Mouse (Mus musculus) gastrocnemius, postnatal 14 days (tissue): ENCODE measurements at regions not wholly inside any gene's neighbourhood (a gene's known extent, or its start where the extent isn't known, plus 50 kb on each side); places are given as distances from the start of the nearest gene placed in this dataset.
A peak's percentile ranks its signal among the peaks of the same experiment; 100 is the strongest.

Experiments used
- DNase-seq: peaks from one replicate; pipeline ENCODE4 v3.0.0; 2021; ENCODE audit warnings: mixed read lengths
- intact Hi-C: fragments of 180-260 bp; cut with DNase I; formaldehyde crosslinking; loops from one replicate; pipeline ENCODE4 v1.15.1; 2025; ENCODE audit warnings: low total_unique reads

DNA sequence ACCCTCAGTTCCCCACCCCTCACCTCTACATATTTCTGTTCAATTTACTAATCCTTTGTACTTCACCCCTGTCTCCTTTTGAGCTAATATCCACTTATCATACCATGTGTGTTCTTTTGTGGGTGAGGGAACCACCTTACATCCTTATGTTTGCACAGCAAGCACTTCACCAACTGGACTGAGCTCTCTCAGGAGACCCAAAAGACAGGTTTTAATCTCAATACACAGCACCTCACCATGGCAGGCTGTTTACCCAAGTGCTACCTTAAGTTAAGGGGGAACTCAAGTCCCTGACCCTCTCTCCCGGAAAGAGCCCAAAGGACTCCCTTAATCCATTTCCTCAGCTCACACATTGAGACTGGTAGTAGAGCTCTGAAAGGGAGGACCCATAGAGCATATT is 62.3 kb upstream of the Agr3 start:
- intact Hi-C loops: no loop called here
- DNase-seq: no peak

DNA sequence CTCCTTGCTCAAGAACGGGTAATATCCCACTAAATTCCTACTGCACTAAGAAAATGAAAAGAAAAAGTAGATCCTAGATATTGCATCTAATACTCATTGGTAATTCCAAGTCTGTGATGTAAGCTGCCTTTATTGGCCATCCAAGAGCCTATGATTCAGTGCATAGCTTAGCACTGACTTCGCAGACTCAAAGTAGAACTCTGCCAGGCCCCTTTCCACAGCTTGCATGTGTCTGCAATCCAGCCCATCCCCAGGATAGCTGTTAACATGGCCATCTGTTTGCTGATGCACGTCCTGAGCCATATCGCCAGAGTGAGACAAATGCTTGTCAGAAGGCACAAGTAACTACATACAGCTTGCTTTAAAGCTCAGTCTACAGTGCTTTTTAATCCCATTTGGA is 72.3 kb upstream of the Agr3 start:
- intact Hi-C loops: no loop called here

DNA sequence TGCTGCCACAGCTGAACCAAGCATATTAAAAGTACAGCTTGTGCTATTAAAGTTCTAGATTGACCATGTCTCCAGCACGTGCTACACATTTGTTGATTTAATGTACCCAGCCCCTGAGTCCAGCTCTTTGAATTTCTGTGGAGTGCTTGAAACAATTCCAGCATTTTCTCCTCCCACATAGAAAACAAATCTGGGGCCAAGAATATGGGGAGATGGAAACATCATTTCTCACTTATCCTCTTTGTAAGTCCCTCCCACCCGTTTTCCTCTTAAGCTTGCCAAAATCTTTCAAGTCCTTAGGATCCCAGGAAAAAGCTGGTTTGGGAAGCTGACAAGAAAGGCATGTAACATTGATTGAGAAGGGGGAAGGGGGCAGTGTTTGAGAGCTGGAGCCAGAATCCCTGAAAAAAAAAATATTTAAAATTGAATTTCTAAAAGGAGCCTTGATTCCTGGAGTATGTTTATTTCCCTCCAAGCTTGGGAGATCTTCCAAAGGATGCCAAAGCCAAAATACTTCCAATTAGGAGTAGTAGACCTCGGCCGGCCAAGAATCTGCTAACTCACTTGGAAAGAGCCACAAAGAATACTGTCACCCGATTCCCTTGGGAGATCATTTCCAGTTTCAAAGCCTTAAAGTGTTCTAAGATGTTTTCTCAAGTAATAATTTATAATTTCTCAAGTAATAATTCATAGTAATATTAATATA is 78.4 kb upstream of the Agr3 start:
- intact Hi-C loops: no loop called here
- peak; percentile 28 for DNase-seq

More for the DNA sequence above, 72.3 kb upstream of the Agr3 start:
- DNase-seq: peak; percentile 45

DNA sequence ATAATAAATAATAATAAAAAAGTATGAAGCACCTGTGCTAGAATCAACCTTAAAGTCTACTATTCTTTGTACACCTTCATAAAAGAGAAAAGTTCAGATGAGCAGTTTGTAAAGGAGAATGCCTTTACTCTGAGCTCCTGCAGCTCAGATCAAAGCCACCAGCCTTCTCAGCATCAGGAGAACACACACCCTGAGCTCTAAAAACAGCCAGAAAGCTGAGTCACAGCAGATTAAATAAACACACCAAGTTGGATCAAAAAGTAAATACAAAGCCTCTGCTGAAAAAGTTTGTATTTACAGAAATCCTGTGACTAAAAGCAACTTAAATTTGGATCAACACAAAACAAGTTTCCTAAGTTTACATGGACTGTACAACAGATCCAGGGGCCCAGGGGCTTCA is 88.5 kb upstream of the Agr3 start:
- intact Hi-C loops: loop anchor here (10.0 kb wide), 1 partner anchor 302 kb away; the partner anchor contains the start of gene Ahr
- DNase-seq: no peak

DNA sequence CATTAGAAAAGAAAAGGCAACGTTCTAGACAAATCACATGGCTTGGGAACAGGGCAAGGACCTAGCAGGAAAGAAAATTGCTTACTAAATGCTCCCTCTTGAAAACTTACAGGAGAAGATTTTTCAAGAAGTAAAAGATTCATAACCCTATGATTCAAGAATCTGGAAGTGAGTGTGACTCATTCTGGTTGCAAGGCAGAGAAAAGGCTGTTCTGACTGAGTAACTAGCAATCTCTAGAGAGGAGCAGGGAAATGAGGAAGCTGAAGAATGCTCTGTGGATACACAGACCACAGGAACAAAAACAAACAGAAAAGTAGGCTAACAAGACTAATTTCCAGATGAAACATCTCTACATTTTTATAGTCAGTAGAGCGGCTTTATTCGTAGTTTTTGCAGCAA is 92.1 kb upstream of the Agr3 start:
- no peak for DNase-seq
- intact Hi-C loops: loop anchor here (5.0 to 10.0 kb wide), 2 partner anchors 298 to 526 kb away; partner anchors contain the start of gene Ahr

DNA sequence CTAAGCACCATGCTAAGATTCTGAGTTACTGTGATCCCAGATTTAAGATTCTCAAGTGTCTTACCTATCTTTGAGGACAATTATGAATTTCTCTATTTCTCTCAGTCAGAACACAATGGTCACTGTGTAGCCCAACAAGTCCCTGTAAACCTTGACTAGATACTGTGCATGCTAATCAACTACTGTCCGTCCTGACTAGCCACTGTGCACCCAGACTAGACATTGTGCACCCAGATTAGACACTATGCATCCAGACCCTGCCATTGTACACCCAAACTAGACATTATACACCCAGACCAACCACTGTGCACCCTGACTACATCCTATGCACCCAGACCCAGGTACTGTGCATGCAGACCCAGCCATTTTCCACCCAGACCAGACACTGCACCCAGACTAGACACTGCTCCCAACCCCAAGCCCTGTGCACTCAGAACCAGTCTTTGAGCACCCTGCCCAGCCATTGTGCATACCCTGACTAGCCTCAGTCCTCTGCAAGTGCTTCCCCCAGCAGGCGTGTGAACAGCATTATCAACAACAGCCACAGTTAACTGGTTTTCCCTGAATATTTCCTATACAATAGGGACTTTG is 93.4 kb upstream of the Agr3 start:
- no peak for DNase-seq
- intact Hi-C loops: loop anchor here (5.0 to 10.0 kb wide), 2 partner anchors 297 to 525 kb away; partner anchors contain the start of gene Ahr

DNA sequence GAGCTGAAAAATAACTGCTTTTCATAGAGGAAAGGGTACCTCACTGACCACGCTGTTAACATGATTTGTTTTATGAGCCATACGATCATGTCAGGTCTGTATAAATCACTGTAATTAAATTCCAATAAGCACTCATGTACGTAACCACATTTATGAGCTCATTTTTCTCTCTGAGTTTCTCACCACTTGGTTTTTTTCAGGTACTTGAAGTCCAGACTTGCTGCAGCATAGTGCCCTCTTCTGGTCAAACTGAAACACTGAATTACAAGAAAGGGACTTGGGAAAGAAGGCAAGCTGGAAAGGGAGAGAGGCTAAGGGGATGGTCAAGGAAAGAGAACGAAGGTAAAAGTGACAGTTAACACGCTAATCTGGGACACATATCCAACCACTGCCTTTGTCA is 94.2 kb upstream of the Agr3 start:
- intact Hi-C loops: loop anchor here (5.0 to 10.0 kb wide), 2 partner anchors 296 to 524 kb away; partner anchors contain the start of gene Ahr
- DNase-seq: no peak

DNA sequence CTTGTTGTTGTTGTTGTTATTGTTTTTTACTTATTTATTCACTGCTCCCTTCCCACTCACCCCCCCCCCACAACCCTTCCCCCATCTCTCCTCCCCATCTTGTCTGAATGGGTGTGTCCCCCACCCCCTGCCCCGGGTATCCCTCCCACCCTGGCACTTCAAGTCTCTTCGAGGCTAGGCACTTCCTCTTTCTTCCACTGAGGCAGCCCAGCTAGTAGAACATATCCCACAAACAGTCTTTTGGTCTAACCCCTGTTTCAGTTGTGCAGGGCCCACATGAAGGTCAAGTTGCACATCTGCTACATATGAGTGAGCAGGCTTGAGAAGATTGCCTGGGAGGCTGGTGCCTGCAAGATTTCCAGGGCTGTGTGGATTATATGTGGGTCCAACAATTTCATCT is 97.6 kb upstream of the Agr3 start:
- intact Hi-C loops: no loop called here
- DNase-seq: no peak

DNA sequence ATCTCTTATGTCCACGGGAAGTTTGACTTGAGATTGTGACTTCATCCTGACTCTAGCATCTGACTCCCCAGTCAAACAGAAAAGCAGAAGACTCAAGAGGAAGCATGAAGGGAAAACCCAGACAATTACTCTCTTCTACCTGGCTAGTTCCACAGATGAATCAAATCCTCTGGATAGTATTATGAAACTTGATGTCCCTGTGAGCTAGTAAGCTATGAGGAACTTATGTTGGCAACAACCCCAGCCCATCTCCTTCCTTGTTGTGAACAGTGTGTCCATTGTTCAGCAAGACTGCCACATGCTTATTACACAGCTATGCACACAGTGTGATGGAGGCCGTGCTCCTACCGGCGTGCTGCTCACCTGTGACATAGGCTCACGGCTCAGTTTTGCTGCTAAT is 98.4 kb upstream of the Agr3 start:
- DNase-seq: no peak
- intact Hi-C loops: no loop called here

DNA sequence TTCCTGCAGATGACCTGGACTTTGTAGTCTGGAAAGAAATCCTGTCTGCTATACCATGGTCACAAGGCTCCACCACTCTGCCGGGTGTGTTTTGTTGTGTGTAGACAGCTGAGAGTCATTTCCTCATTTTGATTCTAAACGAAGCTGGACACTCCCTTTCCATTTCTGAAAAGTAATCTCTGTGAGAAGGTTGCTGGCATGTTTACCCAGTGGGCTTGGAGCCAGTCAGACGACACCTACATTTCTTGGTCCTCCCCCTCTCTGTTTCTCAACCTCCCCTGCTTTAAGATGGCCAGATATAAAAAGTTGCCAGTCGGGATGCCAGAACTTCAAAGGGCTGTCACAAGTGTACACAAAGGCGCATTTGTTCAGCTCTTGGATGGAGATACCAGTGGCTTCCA is 100.8 kb upstream of the Agr3 start:
- intact Hi-C loops: no loop called here
- no peak for DNase-seq

DNA sequence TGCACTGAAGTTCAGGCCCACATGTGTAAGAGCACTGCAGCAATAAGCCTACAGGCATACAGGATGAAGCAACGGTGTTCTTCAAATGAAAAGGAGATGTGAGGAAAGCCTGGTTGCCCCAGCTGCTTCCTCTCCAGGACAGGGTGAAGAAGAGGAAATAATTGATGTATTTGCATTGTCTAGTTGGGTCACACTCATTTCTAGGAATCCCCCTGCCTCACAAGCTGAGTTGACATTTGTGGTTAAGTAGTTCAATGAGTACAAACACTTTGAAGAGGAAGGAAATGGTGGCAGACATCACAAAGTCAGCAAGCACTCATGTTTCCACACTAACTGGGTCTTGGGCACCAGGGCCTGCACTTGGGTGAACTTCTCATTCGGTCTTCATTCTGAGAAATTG is 126.2 kb upstream of the Agr3 start:
- intact Hi-C loops: no loop called here
- DNase-seq: no peak

DNA sequence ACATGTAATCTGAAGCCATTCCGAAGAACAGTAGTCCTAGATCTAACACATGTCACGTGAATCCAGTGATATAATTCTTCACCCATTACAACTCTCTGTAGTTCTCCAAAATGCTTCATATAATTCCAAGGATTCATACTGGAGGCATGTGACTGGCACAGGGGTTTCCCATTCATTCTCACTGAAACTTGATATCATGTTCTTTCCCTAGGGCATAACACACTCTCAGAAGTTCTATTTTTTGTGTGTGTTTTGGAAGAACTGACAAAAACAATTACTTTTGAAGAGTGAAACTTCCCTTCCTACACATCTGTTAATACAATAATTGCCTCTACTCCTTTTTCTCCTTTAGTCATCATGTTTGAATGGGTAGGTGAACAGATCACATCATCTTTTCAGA is 150.0 kb upstream of the Agr3 start:
- no peak for DNase-seq
- intact Hi-C loops: no loop called here

DNA sequence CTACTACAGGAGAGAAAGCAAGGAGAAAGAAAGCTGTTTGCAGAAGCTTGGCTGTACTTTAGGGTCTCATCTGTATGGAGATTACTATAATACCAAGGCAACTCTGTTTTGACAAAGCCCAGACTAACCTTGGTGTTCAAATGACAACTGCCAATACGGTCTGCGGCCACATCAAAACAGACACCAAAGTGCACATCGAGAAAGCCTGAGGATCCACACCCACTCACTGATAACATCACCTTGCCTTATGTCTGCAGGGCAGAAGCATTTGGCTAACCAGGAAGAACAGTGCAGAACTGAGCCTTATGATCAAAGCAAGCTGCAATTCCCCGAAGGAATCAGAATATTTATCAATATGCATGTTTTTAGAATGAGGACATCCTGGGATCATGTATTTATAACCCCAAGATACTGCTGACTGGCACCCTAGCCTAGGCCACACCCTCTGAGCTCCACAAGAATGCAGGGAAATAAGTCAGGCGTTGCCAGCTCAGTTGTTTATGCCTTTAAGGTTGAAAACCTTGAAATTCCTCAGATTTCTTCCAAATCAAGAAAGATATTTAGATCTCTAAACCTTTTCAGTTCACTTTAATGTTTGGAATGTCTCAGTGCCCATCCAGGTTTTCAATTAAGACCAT is 154.9 kb upstream of the Agr3 start:
- DNase-seq: no peak
- intact Hi-C loops: no loop called here

DNA sequence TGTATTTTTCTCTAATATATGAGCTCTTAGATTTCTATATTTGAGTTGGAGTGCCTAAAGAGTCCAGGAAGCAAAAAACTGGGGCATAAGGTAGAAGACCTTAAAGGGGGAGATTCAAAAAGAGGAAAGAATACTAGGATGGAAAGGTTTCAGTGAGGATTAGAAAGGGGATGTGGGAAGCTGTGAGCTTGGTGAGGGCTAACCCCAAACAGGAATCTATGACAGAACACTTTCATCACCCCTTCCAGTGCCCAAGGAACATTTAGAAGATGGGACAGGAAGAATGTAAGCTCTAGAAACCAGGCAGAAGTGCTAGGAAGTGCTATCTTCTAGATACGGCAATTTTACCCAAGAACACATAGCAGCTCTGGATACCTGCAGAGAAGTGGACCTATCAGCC is 166.5 kb upstream of the Agr3 start:
- DNase-seq: no peak
- intact Hi-C loops: no loop called here

DNA sequence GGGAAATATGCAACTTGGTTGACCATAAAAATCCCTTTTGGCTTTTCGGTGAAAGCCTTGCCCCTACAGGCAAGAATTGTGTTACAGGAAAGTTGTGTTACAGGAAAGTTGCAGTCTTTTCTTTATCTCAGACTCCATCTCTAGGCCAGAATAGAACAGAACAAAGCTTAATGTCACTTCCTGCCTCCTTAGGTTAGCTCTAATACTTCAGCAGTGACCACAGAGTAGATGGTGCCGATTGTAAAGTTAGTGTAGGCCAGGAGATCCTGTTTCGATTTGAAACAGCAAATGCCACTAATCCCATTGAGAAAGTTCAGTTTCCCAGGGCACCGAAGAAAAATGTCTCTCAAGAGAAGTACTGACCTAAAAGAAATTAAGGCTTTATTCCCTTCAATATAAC is 170.3 kb upstream of the Agr3 start:
- intact Hi-C loops: no loop called here
- no peak for DNase-seq

DNA sequence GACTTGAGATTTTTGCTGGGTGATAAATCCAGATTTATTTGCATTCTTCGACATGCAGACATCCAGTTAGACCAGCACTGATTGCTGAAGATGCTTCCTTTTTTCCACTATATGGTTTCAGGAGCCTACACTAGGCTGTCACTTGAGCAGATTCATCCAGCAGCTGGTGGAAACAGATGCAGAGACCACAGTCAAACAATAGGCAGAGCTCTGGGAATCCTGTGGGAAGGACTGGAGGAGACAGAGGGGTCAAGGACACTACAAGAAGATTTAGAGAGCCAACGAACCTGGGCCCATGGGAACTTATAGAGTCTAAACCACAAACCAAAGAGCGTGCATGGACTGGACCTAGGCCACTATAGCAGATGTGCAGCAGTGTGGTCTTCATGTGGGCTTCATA is 177.4 kb upstream of the Agr3 start:
- no peak for DNase-seq
- intact Hi-C loops: no loop called here

DNA sequence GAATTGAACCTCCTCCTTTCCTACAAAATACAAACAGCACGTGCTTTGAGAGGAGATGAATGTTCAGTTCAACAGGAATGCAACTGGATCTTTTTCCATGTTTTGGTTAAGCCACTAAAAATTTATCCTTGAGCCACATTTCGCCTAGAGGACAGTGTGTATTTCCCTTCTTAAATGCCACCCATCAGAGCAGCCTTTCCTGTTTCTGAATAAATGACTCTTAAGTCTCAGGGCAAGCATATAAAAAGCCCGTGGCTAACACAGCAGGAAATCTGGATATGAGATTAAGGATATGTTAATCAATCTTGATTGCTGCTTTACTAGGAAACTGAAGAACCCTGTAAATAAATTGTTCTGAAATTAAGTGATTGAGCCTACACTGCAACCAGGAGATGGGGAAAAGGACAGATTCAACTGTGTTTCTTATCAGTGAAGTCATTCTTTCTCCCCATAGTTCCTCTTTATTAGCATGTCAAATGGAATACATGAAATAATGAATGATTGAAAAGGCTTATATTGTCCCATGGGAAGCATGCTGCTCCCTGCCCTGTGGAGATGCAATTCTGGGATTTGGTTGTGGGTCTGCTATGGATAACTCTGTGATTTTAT is 178.6 kb upstream of the Agr3 start:
- DNase-seq: no peak
- intact Hi-C loops: no loop called here

DNA sequence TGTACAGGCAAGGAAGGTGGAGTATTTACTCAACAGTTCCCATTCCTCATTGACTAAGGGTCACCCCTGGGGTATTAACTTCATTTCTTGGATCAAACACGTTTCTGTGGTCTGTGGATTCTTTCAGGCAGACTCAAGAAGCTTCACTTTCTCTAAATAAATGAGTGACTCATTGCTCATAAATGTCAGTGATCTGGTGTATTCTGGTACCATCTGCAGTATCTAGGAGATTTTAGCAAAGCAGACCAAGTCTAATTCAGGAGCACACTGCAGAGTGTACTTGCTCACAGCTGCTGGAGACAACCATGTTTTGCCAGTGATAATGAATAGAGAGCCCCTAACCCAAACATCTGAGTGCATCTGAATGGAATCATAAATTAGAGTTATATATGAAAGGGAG is 182.7 kb upstream of the Agr3 start:
- intact Hi-C loops: no loop called here
- DNase-seq: no peak

DNA sequence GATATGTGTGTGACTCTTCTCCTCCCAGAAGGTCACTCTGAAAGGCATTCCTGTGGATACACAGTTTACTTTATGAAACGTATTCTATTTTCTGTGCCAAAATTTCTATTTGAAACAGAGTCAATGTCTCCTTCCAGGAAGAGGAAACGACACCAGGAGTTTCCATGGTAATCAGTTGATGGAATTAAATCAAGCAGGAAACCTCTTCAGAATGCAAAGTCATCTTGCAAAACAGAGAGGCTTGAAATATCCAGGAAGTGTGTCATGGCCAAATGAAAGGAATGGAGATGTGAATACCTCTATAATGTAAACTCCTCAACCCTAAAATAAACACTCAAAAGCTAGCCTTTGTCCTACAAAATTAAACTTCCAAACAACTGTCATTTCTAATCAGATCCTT is 189.0 kb upstream of the Agr3 start:
- DNase-seq: no peak
- intact Hi-C loops: no loop called here

DNA sequence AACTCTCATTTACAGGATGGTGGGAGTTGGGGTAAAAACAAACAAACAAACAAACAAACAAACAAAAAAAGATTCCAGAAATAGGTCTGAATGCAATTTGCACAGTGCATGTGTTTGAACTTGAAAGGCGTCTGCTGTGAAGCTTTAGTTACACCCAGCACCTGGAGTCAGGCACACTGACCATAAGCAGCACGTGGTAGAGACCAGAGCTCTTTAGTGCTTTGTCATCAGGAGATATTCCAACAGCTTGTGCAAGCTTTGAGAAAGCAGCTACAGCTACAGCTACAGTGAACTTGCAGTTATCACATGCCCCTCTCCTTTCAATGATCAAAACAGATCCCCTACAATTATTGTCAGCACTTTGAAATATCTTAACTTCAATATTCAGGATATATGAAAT is 190.4 kb upstream of the Agr3 start:
- intact Hi-C loops: no loop called here
- no peak for DNase-seq

DNA sequence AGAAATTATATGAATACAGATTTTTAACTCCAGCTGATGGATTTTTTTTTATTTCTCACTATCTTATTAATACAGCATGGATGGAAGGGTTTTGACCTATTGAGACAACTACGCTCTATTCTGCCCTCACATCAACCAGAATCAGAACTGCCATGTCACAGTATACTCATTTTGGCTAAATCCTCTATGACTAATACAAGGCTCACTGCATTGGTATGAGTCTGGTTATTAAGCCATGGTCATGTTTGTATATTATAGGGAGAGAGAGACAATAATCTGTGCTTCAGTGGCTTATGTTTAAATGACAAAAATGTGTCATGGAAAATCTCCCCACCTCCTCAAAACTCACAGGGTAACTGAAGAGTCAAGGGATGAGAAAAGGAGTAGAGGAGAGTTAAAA is 191.0 kb upstream of the Agr3 start:
- DNase-seq: no peak
- intact Hi-C loops: no loop called here
